Mouse (Mus musculus) liver, adult 2 months (tissue): Measurements from ENCODE around the gene Lmbrd1. TPM values are rescaled to one million over a fixed set of nuclear protein-coding genes. Genes with fewer than 3 reads are reported as not detected.
"Not testable (repeated sequence)": the region's sequence is repeated elsewhere in the genome, so short reads cannot be mapped to it uniquely, and the experiment has no call there.

Source experiments
- DNase-seq: peaks from one replicate; pipeline ENCODE4 v3.0.0-alpha.2; 2011; ENCODE audit warnings: low read depth, low spot score; ENCODE audit errors: extremely low read depth
- H3K27ac ChIP-seq: fragments of 200-500 bp; replicated peaks from 2 replicates; pipeline ENCODE4 v1.5.1; 2012; ENCODE audit warnings: low read depth, mild to moderate bottlenecking, control low read depth, inconsistent platforms, low read length; ENCODE audit not compliant: insufficient read depth
- H3K27me3 ChIP-seq: fragments of 200-500 bp; 2 replicates; pipeline ENCODE4 v1.6.1; 2012; ENCODE audit warnings: mild to moderate bottlenecking, moderate library complexity, low read length, inconsistent platforms; ENCODE audit not compliant: control insufficient read depth, insufficient read depth
- H3K36me3 ChIP-seq: fragments of 200-500 bp; 2 replicates; pipeline ENCODE4 v1.6.1; 2012; ENCODE audit warnings: low read length, inconsistent platforms; ENCODE audit not compliant: control insufficient read depth, insufficient read depth
- H3K4me1 ChIP-seq: fragments of 200-500 bp; 2 replicates; pipeline ENCODE4 v1.6.1; 2011; ENCODE audit warnings: low read length; ENCODE audit not compliant: control insufficient read depth, insufficient read depth
- H3K4me3 ChIP-seq: fragments of 200-500 bp; 2 replicates; pipeline ENCODE4 v1.5.1; 2011; ENCODE audit warnings: low read depth, mild to moderate bottlenecking, control low read depth, low read length, moderate library complexity; ENCODE audit not compliant: insufficient read depth
- H3K79me2 ChIP-seq: fragments of 200-500 bp; 2 replicates; pipeline ENCODE4 v1.6.1; 2012; ENCODE audit warnings: inconsistent platforms, mild to moderate bottlenecking, low read length, moderate library complexity; ENCODE audit not compliant: control insufficient read depth, insufficient read depth
- H3K9ac ChIP-seq: fragments of 200-500 bp; 2 replicates; pipeline ENCODE4 v1.6.1; 2012; ENCODE audit warnings: low read depth, mild to moderate bottlenecking, control low read depth, inconsistent platforms, low read length
- CTCF ChIP-seq: fragments of 200-500 bp; IDR thresholded peaks from 2 replicates; pipeline ENCODE4 v1.5.1; 2011; ENCODE audit warnings: low read depth, low read length, control low read depth
- POLR2A ChIP-seq: fragments of 200-500 bp; IDR thresholded peaks from 2 replicates; pipeline ENCODE4 v1.6.1; 2011; ENCODE audit warnings: low read length, control low read depth; ENCODE audit not compliant: insufficient read depth; ENCODE audit errors: extremely low read depth
- WGBS: fragments of 180-500 bp; shearing (Covaris S2); methylation state at CpG from one replicate; pipeline ENCODE4 v1.1.7; 2018; 5-methylcytosine and 5-hydroxymethylcytosine counted together
- polyA plus RNA-seq: library from polyadenylated mRNA; depleted of rRNA; stranded (reverse); fragments of >200 nt; gene quantifications from 2 replicates; pipeline ENCODE4 v1.2.3, GENCODE M21; 2012
- total RNA-seq: library from RNA; depleted of rRNA; stranded (reverse); fragments of >200 nt; gene quantifications from 2 replicates; pipeline ENCODE4 v1.2.3, GENCODE M21; 2014

Lmbrd1 gene
- total and polyA plus RNA-seq, 2 experiments: 29.7 to 75.6 TPM

DNA sequence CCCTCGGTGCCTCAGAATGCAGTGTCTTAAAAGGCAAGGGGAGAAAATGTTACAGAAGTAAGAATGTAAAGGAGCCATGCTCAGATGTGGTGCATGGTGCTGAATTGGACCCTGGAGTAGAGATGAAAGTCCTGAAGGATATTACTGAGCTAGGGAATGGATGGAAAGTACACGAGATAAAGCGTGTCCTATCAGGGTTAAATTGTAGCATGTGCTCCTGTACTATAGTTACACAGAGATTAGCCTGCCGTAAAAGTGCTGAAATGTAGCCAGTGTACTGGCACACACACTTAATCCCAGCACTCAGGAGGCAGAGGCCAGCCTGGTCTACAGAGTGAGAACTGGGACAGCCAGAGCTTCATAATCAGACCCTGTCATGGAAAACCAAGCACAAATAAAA lies 74.3 kb downstream of the Lmbrd1 start:
- H3K27me3 ChIP-seq: no peaks in the 10 kb centered on the region
- no peak overlapping the region for H3K4me3 ChIP-seq
- WGBS: 88% methylated on average over 4 of the region's 4 CpGs
- H3K27ac ChIP-seq: no peak overlapping the region
- no peaks in the 10 kb centered on the region for H3K79me2 ChIP-seq
- TF ChIP-seq POLR2A: no peak
- TF ChIP-seq CTCF: no peak
- no peak overlapping the region for H3K9ac ChIP-seq
- no peak for DNase-seq
- no peaks in the 10 kb centered on the region for H3K4me1 ChIP-seq
- peaks cover 28% of the 10 kb centered on the region for H3K36me3 ChIP-seq

GRCm38 (mm10) chr1:24758516-24758915 lies 80.1 kb downstream of the Lmbrd1 start:
- Histone ChIP-seq H3K36me3 (peaks cover 22% of the 10 kb centered on the region), H3K79me2 (no peaks in the 10 kb centered on the region), H3K27ac (no peak overlapping the region), H3K4me1 (no peaks in the 10 kb centered on the region), H3K9ac (no peak overlapping the region), H3K4me3 (no peak overlapping the region), H3K27me3 (no peaks in the 10 kb centered on the region)
- TF ChIP-seq CTCF (no peak), POLR2A (no peak)
- DNase-seq: no peak
- WGBS: 96% methylated on average over 8 of the region's 8 CpGs

DNA sequence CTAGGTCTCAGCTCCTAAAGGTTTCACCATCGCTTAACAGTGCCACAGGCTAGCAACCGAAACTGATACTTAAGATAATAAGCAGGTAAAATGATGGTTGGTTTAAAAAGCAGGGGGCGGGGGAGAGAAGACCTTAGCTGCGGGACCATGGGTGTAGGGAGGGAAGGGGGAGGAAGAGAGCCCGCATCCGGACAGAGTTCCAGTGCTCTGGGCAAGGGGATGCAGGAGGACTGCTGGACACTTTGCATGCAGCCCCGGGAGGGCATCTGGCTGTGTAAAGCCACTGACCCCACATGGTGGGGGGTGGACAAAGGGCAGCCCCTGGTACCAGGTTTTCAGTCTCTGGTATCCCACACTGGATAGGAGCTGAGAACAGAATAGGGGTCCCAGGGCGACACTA lies 88.0 kb downstream of the Lmbrd1 start:
- TF ChIP-seq POLR2A: no peak
- TF ChIP-seq CTCF: no peak
- Histone ChIP-seq H3K79me2 (no peaks in the 10 kb centered on the region), H3K36me3 (peaks cover 28% of the 10 kb centered on the region), H3K4me3 (no peak overlapping the region), H3K27me3 (no peaks in the 10 kb centered on the region), H3K27ac (no peak overlapping the region), H3K4me1 (no peaks in the 10 kb centered on the region), H3K9ac (no peak overlapping the region)
- no peak for DNase-seq
- WGBS: 93% methylated on average over 8 of the region's 8 CpGs

DNA sequence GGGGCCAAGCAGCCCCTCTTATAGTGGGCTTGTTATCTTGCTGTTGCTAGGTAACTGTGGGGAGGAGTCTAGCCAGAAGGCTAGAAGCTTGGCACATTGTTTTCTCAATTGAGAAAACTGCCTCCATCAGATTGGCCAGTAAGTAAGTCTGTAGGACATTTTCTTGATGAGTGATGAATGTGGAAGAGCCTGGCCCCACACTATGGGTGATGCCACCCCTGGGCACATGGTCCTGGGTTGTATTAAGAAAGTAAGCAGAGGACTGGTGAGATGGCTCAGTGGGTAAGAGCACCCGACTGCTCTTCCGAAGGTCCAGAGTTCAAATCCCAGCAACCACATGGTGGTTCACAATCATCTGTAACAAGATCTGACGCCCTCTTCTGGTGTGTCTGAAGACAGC lies 88.8 kb downstream of the Lmbrd1 start:
- DNase-seq, H3K27me3 ChIP-seq, H3K79me2 ChIP-seq, H3K27ac ChIP-seq, H3K9ac ChIP-seq, H3K4me3 ChIP-seq, H3K4me1 ChIP-seq: not testable (repeated sequence)
- 87% methylated on average over 3 of the region's 3 CpGs for WGBS
- peaks cover 26% of the 10 kb centered on the region for H3K36me3 ChIP-seq

DNA sequence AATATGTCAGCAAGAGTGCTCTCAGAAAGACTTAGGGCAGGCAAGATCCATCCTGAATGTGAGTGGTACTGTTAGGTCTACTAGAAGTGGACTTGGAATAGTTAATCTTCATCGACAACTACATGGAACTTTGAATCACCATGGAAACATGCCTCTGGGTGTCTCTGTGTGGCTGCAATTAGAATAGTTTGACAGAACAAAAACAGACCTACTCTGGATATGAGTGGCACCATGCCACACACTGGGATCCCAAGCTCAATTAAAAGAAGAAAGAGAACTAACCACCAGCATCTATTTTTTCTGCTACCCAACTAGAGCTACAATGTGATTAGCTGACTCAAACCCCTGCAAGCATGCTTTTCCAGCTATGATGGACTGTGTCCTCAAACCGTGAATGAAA lies 95.2 kb downstream of the Lmbrd1 start:
- no peak overlapping the region for H3K4me3 ChIP-seq
- no peak for TF ChIP-seq POLR2A
- no peak for TF ChIP-seq CTCF
- 84% methylated on average over 2 of the region's 2 CpGs for WGBS

GRCm38 (mm10) chr1:24776576-24776975 lies 98.1 kb downstream of the Lmbrd1 start:
- TF ChIP-seq POLR2A: no peak
- H3K27me3 ChIP-seq: no peaks in the 10 kb centered on the region
- no peak overlapping the region for H3K9ac ChIP-seq
- H3K4me1 ChIP-seq: no peaks in the 10 kb centered on the region
- no peaks in the 10 kb centered on the region for H3K79me2 ChIP-seq
- no peak for DNase-seq
- H3K36me3 ChIP-seq: no peaks in the 10 kb centered on the region
- WGBS: 84% methylated on average over 2 of the region's 2 CpGs
- no peak overlapping the region for H3K27ac ChIP-seq
- no peak overlapping the region for H3K4me3 ChIP-seq

More for the DNA sequence above, 95.2 kb downstream of the Lmbrd1 start:
- Histone ChIP-seq H3K4me1 (no peaks in the 10 kb centered on the region), H3K27ac (no peak overlapping the region), H3K27me3 (no peaks in the 10 kb centered on the region), H3K36me3 (0 out of 2 replicates have a peak, but pooled peaks cover 2% of the 10 kb centered on the region), H3K79me2 (no peaks in the 10 kb centered on the region), H3K9ac (no peak overlapping the region)
- DNase-seq: no peak

DNA sequence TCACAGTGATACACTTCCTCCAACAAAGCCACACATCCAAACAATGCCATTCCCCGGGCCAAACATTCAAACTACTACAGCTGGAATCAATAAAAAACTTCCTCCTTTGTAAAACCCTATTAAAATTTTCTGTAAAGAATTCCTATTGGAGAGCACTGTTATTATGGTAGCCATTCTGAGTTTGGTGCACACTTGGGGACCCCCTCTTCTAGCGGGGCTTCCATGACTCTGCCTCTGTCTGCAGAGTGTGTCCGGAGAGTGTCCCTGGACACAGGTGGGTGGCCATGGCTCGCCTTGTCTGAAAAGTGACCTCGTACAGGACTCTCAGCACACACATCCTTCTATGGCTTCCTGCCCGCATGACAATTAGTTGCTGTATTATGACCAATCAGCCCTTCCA lies 114.7 kb downstream of the Lmbrd1 start:
- 89% methylated on average over 6 of the region's 6 CpGs for whole genome bisulfite sequencing
- Histone ChIP-seq H3K9ac (no peak overlapping the region), H3K36me3 (no peaks in the 10 kb centered on the region), H3K27ac (no peak overlapping the region), H3K4me3 (no peak overlapping the region), H3K79me2 (no peaks in the 10 kb centered on the region), H3K27me3 (no peaks in the 10 kb centered on the region), H3K4me1 (no peaks in the 10 kb centered on the region)
- no peak for DNase-seq
- no peak for TF ChIP-seq CTCF
- TF ChIP-seq POLR2A: no peak

DNA sequence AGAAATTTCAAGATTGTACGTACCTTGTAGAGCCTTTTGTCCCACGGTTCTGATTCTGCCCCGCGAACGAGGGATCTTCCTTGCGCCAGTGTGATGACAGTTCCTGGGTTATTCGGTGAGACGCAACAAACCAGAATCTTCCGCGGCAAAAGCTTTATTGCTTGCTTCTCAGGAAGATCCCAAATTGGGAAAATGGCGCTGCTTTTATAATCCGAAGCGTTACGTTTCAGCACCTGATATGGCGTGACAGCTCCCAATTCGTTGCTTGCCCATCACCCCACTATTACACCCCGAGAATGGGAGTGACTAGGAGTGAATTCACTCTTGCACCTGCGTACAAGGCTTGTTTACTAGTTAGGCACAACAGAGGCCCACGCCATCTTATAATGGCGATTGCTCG lies 129.5 kb downstream of the Lmbrd1 start:
- not testable (repeated sequence) for H3K79me2 ChIP-seq, DNase-seq, H3K36me3 ChIP-seq, H3K4me3 ChIP-seq, H3K4me1 ChIP-seq, H3K9ac ChIP-seq, H3K27ac ChIP-seq, H3K27me3 ChIP-seq
- WGBS: 93% methylated on average over 21 of the region's 21 CpGs
